Mouse (Mus musculus) midbrain, embryonic 14.5 days (tissue): ENCODE results near the gene Coro2b. TPM values are rescaled to one million over a fixed set of nuclear protein-coding genes. Genes with fewer than 3 reads are reported as not detected.

ENCODE experiments used
- ATAC-seq: fragments of 200-750 bp; cut with Nextera tagmentation; 2 replicates; pipeline ENCODE4 v1.8.0; 2017; ENCODE audit warnings: moderate number of reproducible peaks, moderate library complexity; ENCODE audit not compliant: low FRiP score, low TSS enrichment
- DNase-seq: peaks from one replicate; pipeline ENCODE4 v3.0.0-alpha.2; 2015
- H3K27ac ChIP-seq: fragments of 300-500 bp; sonication (generic); replicated peaks from 2 replicates; pipeline ENCODE4 v1.5.1; 2014; ENCODE audit warnings: mild to moderate bottlenecking, low read depth, low read length, moderate library complexity
- H3K27me3 ChIP-seq: fragments of 300-500 bp; sonication (generic); 2 replicates; pipeline ENCODE4 v1.6.1; 2014; ENCODE audit warnings: low read length, control low read depth, mixed read lengths; ENCODE audit not compliant: control insufficient read depth, insufficient read depth
- H3K36me3 ChIP-seq: fragments of 300-500 bp; sonication (generic); 2 replicates; pipeline ENCODE4 v1.6.1; 2014; ENCODE audit warnings: low read length, control low read depth; ENCODE audit not compliant: control insufficient read depth, insufficient read depth
- H3K4me1 ChIP-seq: fragments of 300-500 bp; sonication (generic); 2 replicates; pipeline ENCODE4 v1.6.1; 2014; ENCODE audit warnings: mild to moderate bottlenecking, antibody characterized with exemption, low read length, control low read depth; ENCODE audit not compliant: control insufficient read depth, insufficient read depth
- H3K4me2 ChIP-seq: fragments of 300-500 bp; sonication (generic); 2 replicates; pipeline ENCODE4 v1.6.1; 2014; ENCODE audit warnings: mild to moderate bottlenecking, low read length, moderate library complexity
- H3K4me3 ChIP-seq: fragments of 300-500 bp; sonication (generic); replicated peaks from 2 replicates; pipeline ENCODE4 v1.5.1; 2014; ENCODE audit warnings: low read depth, low read length
- H3K9ac ChIP-seq: fragments of 300-500 bp; sonication (generic); replicated peaks from 2 replicates; pipeline ENCODE4 v1.6.1; 2014; ENCODE audit warnings: mild to moderate bottlenecking, low read length, moderate library complexity
- H3K9me3 ChIP-seq: fragments of 300-500 bp; sonication (generic); 2 replicates; pipeline ENCODE4 v1.6.1; 2016; ENCODE audit warnings: low read length, control low read depth, mixed read lengths; ENCODE audit not compliant: control insufficient read depth
- WGBS: fragments of 180-500 bp; shearing (Covaris S2); extraction: QIAGEN DNeasy Blood & Tissue Kit; methylation state at CpG from one replicate; pipeline ENCODE4 v1.1.7; 2014; 5-methylcytosine and 5-hydroxymethylcytosine counted together
- polyA plus RNA-seq: library from polyadenylated mRNA; unstranded; fragments of >200 nt; fragmentation: Nextera tagmentation; extraction: Ambion mirVana; gene quantifications from 2 replicates; pipeline ENCODE4 v1.2.1, GENCODE M21; 2014

Gene Coro2b
- polyA plus RNA-seq, 1 experiment from 2014 or later: 34.5 TPM

- ATAC-seq (no peak), DNase-seq (no peak)
- no peaks in the 10 kb centered on the region for H3K27me3 ChIP-seq
- H3K4me3 ChIP-seq: no peak overlapping the region
- peaks cover 74% of the 10 kb centered on the region for H3K36me3 ChIP-seq
- no peak overlapping the region for H3K27ac ChIP-seq
- no peak overlapping the region for H3K4me2 ChIP-seq
- H3K9ac ChIP-seq: no peak overlapping the region
- 0 out of 2 replicates have a peak, but pooled peaks cover 4% of the 10 kb centered on the region for H3K9me3 ChIP-seq
- 0 out of 2 replicates have a peak, but pooled peaks cover under 1% of the 10 kb centered on the region for H3K4me1 ChIP-seq
- WGBS: 94% methylated on average over 19 of the region's 19 CpGs
Measured at GRCm38 (mm10) chr9:62426021-62426420, 110.8 kb downstream of the Coro2b start.

- 0 out of 2 replicates have a peak, but pooled peaks cover 3% of the 10 kb centered on the region for H3K9me3 ChIP-seq
- no peaks in the 10 kb centered on the region for H3K27me3 ChIP-seq
- no peak overlapping the region for H3K9ac ChIP-seq
- ATAC-seq (no peak), DNase-seq (no peak)
- no peak overlapping the region for H3K27ac ChIP-seq
- no peak overlapping the region for H3K4me2 ChIP-seq
- H3K4me1 ChIP-seq: 0 out of 2 replicates have a peak, but pooled peaks cover 3% of the 10 kb centered on the region
- H3K36me3 ChIP-seq: peaks cover 67% of the 10 kb centered on the region
- no peak overlapping the region for H3K4me3 ChIP-seq
- WGBS: 78% methylated on average over 5 of the region's 5 CpGs
Measured at GRCm38 (mm10) chr9:62425265-62425664, 111.6 kb downstream of the Coro2b start.

- ATAC-seq (no peak), DNase-seq (no peak)
- H3K36me3 ChIP-seq: peaks cover 54% of the 10 kb centered on the region
- no peak overlapping the region for H3K27ac ChIP-seq
- 96% methylated on average over 10 of the region's 10 CpGs for WGBS
- H3K9me3 ChIP-seq: no peaks in the 10 kb centered on the region
- no peak overlapping the region for H3K4me3 ChIP-seq
- 0 out of 2 replicates have a peak, but pooled peaks cover 3% of the 10 kb centered on the region for H3K4me1 ChIP-seq
- no peak overlapping the region for H3K4me2 ChIP-seq
- no peak overlapping the region for H3K9ac ChIP-seq
- no peaks in the 10 kb centered on the region for H3K27me3 ChIP-seq
Measured at GRCm38 (mm10) chr9:62423871-62424270, 113.0 kb downstream of the Coro2b start.

GRCm38 (mm10) chr9:62422926-62423325, 113.9 kb downstream of the Coro2b start:
- DNase-seq (no peak), ATAC-seq (no peak)
- H3K4me2 ChIP-seq: no peak overlapping the region
- peaks cover 44% of the 10 kb centered on the region for H3K36me3 ChIP-seq
- H3K27me3 ChIP-seq: no peaks in the 10 kb centered on the region
- no peak overlapping the region for H3K9ac ChIP-seq
- 0 out of 2 replicates have a peak, but pooled peaks cover 3% of the 10 kb centered on the region for H3K4me1 ChIP-seq
- WGBS: 94% methylated on average over 10 of the region's 10 CpGs
- H3K4me3 ChIP-seq: no peak overlapping the region
- no peak overlapping the region for H3K27ac ChIP-seq
- H3K9me3 ChIP-seq: no peaks in the 10 kb centered on the region

- WGBS: 98% methylated on average over 6 of the region's 6 CpGs
- Histone ChIP-seq H3K9me3 (no peaks in the 10 kb centered on the region), H3K9ac (no peak overlapping the region), H3K4me2 (no peak overlapping the region), H3K4me1 (0 out of 2 replicates have a peak, but pooled peaks cover 3% of the 10 kb centered on the region), H3K27me3 (no peaks in the 10 kb centered on the region), H3K36me3 (peaks cover 35% of the 10 kb centered on the region), H3K4me3 (no peak overlapping the region), H3K27ac (no peak overlapping the region)
- DNase-seq (no peak), ATAC-seq (no peak)
Measured at GRCm38 (mm10) chr9:62421911-62422310, 114.9 kb downstream of the Coro2b start.

- DNase-seq (peak; percentile 61), ATAC-seq (no peak)
- H3K4me1 ChIP-seq: 0 out of 2 replicates have a peak, but pooled peaks cover 3% of the 10 kb centered on the region
- H3K27me3 ChIP-seq: no peaks in the 10 kb centered on the region
- no peak overlapping the region for H3K27ac ChIP-seq
- peaks cover 26% of the 10 kb centered on the region for H3K36me3 ChIP-seq
- no peak overlapping the region for H3K9ac ChIP-seq
- H3K4me2 ChIP-seq: no peak overlapping the region
- no peak overlapping the region for H3K4me3 ChIP-seq
- H3K9me3 ChIP-seq: no peaks in the 10 kb centered on the region
- 6% methylated on average over 13 of the region's 13 CpGs for WGBS
Measured at GRCm38 (mm10) chr9:62421027-62421426, 115.8 kb downstream of the Coro2b start.

- no peaks in the 10 kb centered on the region for H3K9me3 ChIP-seq
- H3K9ac ChIP-seq: no peak overlapping the region
- H3K4me3 ChIP-seq: no peak overlapping the region
- H3K4me1 ChIP-seq: 0 out of 2 replicates have a peak, but pooled peaks cover 3% of the 10 kb centered on the region
- H3K36me3 ChIP-seq: peaks cover 20% of the 10 kb centered on the region
- DNase-seq (no peak), ATAC-seq (no peak)
- no peak overlapping the region for H3K4me2 ChIP-seq
- no peak overlapping the region for H3K27ac ChIP-seq
- H3K27me3 ChIP-seq: no peaks in the 10 kb centered on the region
- WGBS: 30% methylated on average over 10 of the region's 10 CpGs
Measured at GRCm38 (mm10) chr9:62420261-62420917, 116.5 kb downstream of the Coro2b start.

- no peaks in the 10 kb centered on the region for H3K27me3 ChIP-seq
- DNase-seq (no peak), ATAC-seq (no peak)
- no peak overlapping the region for H3K27ac ChIP-seq
- H3K4me3 ChIP-seq: no peak overlapping the region
- H3K36me3 ChIP-seq: peaks cover 4% of the 10 kb centered on the region; the same call in 1 of the 2 replicates
- 0 out of 2 replicates have a peak, but pooled peaks cover 3% of the 10 kb centered on the region for H3K4me1 ChIP-seq
- H3K9me3 ChIP-seq: no peaks in the 10 kb centered on the region
- no peak overlapping the region for H3K9ac ChIP-seq
- no peak overlapping the region for H3K4me2 ChIP-seq
- WGBS: 62% methylated on average over 5 of the region's 5 CpGs
Measured at GRCm38 (mm10) chr9:62418742-62419141, 118.1 kb downstream of the Coro2b start.
